ENCODE assay signal across 8 mouse cellular contexts in genomic region chr12:50648176-50648670, GRCm38 (mm10). TPM values are rescaled to one million over a fixed set of nuclear protein-coding genes. Genes with fewer than 3 reads are reported as not detected.
DNase-seq lines count a peak whose midpoint lies in the region; ATAC-seq and TF ChIP-seq lines count a peak whose summit lies in the region.

No protein-coding gene starts in this region.

- peak; percentile 46 for DNase-seq in gastrocnemius, adult 2 months
- no peak for DNase-seq in gastrocnemius, adult 8-10 months (ENCODE audit: low spot score in 2 of 2)
- peak; percentile 8 for DNase-seq in lung, postnatal 0 days (ENCODE audit: low spot score)
- no peak for DNase-seq in T-cell, adult 2 months (ENCODE audit: low spot score)
- DNase-seq in retina, embryonic 14.5 days (ENCODE audit: low spot score) = no peak

- 1% methylated on average over 16 of the region's 16 CpGs for WGBS in hindbrain, embryonic 15.5 days
- under 1% methylated on average over 16 of the region's 16 CpGs for WGBS in lung, postnatal 0 days

- no peak for TF ChIP-seq POLR2A in ES-Bruce4 (IDR thresholded peaks at IDR 0.05; ENCODE audit: insufficient read depth, low read length)
- no peak for TF ChIP-seq POLR2A in embryonic fibroblast, embryonic 13.5 days (IDR thresholded peaks at IDR 0.05; ENCODE audit: low read depth, low read length)

- TF ChIP-seq EP300 in ES-Bruce4 (IDR thresholded peaks at IDR 0.05; ENCODE audit: insufficient read depth, low read depth, low read length) = no peak
- no peak for TF ChIP-seq EP300 in lung, postnatal 0 days (IDR thresholded peaks at IDR 0.05)

- peak overlapping the region; percentile 87 for H3K4me3 ChIP-seq in gastrocnemius, adult 2 months
- peak overlapping the region; percentile 80 for H3K4me3 ChIP-seq in ES-Bruce4 (ENCODE audit: low read depth, low read length)
- peak overlapping the region; percentile 60 for H3K4me3 ChIP-seq in embryonic fibroblast, embryonic 13.5 days (ENCODE audit: insufficient read depth, low read length)
- H3K4me3 ChIP-seq in hindbrain, embryonic 15.5 days = peak overlapping the region; percentile 92
- H3K4me3 ChIP-seq in lung, postnatal 0 days (ENCODE audit: low read depth, low read length) = peak overlapping the region; percentile 76

- intact Hi-C loops in gastrocnemius, adult 2 months (cut with DNase I) = loop anchor here (5.0 kb wide), 1 partner anchor 101 kb away; no protein-coding TSS in a partner anchor

- peak overlapping the region; percentile 97 for H3K4me2 ChIP-seq in hindbrain, embryonic 15.5 days
- H3K4me2 ChIP-seq in lung, postnatal 0 days (replicated peaks; ENCODE audit: low read depth, low read length) = peak overlapping the region; percentile 85

- peak; percentile 19; the same call in 1 of the 2 replicates for ATAC-seq in hindbrain, embryonic 15.5 days (ENCODE audit: low FRiP score, low read depth)
- no peak for ATAC-seq in lung, postnatal 0 days

- no peaks in the 10 kb centered on the region for H3K9me3 ChIP-seq in ES-Bruce4 (replicated peaks; ENCODE audit: control insufficient read depth, insufficient read depth, low read length, poor library complexity, severe bottlenecking)
- H3K9me3 ChIP-seq in hindbrain, embryonic 15.5 days = no peaks in the 10 kb centered on the region
- H3K9me3 ChIP-seq in lung, postnatal 0 days (ENCODE audit: low read length) = no peaks in the 10 kb centered on the region

- peak overlapping the region; percentile 74 for H3K9ac ChIP-seq in ES-Bruce4 (ENCODE audit: low read depth, poor library complexity, severe bottlenecking)
- H3K9ac ChIP-seq in hindbrain, embryonic 15.5 days = peak overlapping the region; percentile 67
- H3K9ac ChIP-seq in lung, postnatal 0 days (replicated peaks; ENCODE audit: low read depth) = peak overlapping the region; percentile 40; the same call in 1 of the 2 replicates

- peak overlapping the region; percentile 81 for H3K27ac ChIP-seq in gastrocnemius, adult 2 months
- no peak overlapping the region for H3K27ac ChIP-seq in ES-Bruce4 (ENCODE audit: insufficient read depth, low read length)
- H3K27ac ChIP-seq in embryonic fibroblast, embryonic 13.5 days (ENCODE audit: insufficient read depth, low read length) = 0 out of 2 replicates have a peak overlapping the region, but pooled peaks have one; percentile 3
- no peak overlapping the region; the same call in 1 of the 2 replicates for H3K27ac ChIP-seq in hindbrain, embryonic 15.5 days (replicated peaks)
- no peak overlapping the region for H3K27ac ChIP-seq in lung, postnatal 0 days (ENCODE audit: low read length)

- no peaks in the 10 kb centered on the region for H3K36me3 ChIP-seq in ES-Bruce4 (ENCODE audit: control insufficient read depth, insufficient read depth, low read length, poor library complexity, severe bottlenecking)
- no peaks in the 10 kb centered on the region for H3K36me3 ChIP-seq in hindbrain, embryonic 15.5 days
- no peaks in the 10 kb centered on the region for H3K36me3 ChIP-seq in lung, postnatal 0 days (ENCODE audit: insufficient read depth, low read length)

- H3K4me1 ChIP-seq in ES-Bruce4 (ENCODE audit: control insufficient read depth, insufficient read depth, low read length) = no peaks in the 10 kb centered on the region
- H3K4me1 ChIP-seq in embryonic fibroblast, embryonic 13.5 days (ENCODE audit: control insufficient read depth, insufficient read depth, low read length) = no peaks in the 10 kb centered on the region; the same call in 1 of the 2 replicates
- peaks cover 8% of the 10 kb centered on the region for H3K4me1 ChIP-seq in hindbrain, embryonic 15.5 days (replicated peaks)
- no peaks in the 10 kb centered on the region for H3K4me1 ChIP-seq in lung, postnatal 0 days (ENCODE audit: insufficient read depth, low read depth, low read length)

- TF ChIP-seq CTCF in gastrocnemius, adult 2 months (IDR thresholded peaks at IDR 0.05) = no peak
- no peak for TF ChIP-seq CTCF in ES-Bruce4 (IDR thresholded peaks at IDR 0.05; ENCODE audit: low read depth, low read length)
- TF ChIP-seq CTCF in embryonic fibroblast, embryonic 13.5 days (IDR thresholded peaks at IDR 0.05; ENCODE audit: borderline replicate concordance, insufficient read depth, low read length) = no peak
- TF ChIP-seq CTCF in lung, postnatal 0 days (IDR thresholded peaks at IDR 0.05) = no peak

- peaks cover 6% of the 10 kb centered on the region; the same call in 1 of the 2 replicates for H3K27me3 ChIP-seq in ES-Bruce4 (ENCODE audit: control insufficient read depth, insufficient read depth, low read length, poor library complexity, severe bottlenecking)
- 0 out of 2 replicates have a peak, but pooled peaks cover 7% of the 10 kb centered on the region for H3K27me3 ChIP-seq in hindbrain, embryonic 15.5 days
- H3K27me3 ChIP-seq in lung, postnatal 0 days (replicated peaks; ENCODE audit: insufficient read depth, low read length) = no peaks in the 10 kb centered on the region

RNA-seq across cellular contexts. Expression of gene Prkd1, which starts 0.7 kb away (rescaled TPM):
- total RNA-seq in gastrocnemius, adult 2 months (2021) = 1 to 10 TPM; 2.1 to 2.6 TPM
- total RNA-seq in gastrocnemius, adult 8-10 months (2022) = 1 to 10 TPM; 1.4 to 2.8 (median 1.8) TPM
- polyA plus RNA-seq in ES-Bruce4 (2011; ENCODE audit: insufficient read depth, insufficient read length, low read depth, missing spikeins) = 3.0 and 3.4 TPM in 2 replicates
- polyA plus RNA-seq in embryonic fibroblast, embryonic 13.5 days (2011; ENCODE audit: insufficient read length, low read depth, missing spikeins) = 17.4 and 20.1 TPM in 2 replicates
- 2.2 and 2.9 TPM in 2 replicates for polyA plus RNA-seq in hindbrain, embryonic 15.5 days (2015; fragmentation: Nextera tagmentation; extraction: Ambion mirVana)
- polyA plus RNA-seq in lung, postnatal 0 days (2015; fragmentation: Nextera tagmentation; extraction: Ambion mirVana) = 4.0 and 4.9 TPM in 2 replicates

Comparison
In these comparisons a context has a peak if more than half of its experiments do, and no peak if none do; other contexts are left out.
1. DNase-seq: peak in gastrocnemius, adult 2 months (single experiment) and lung, postnatal 0 days (single experiment); none in gastrocnemius, adult 8-10 months (0 of 2), T-cell, adult 2 months (single experiment) and retina, embryonic 14.5 days (single experiment).
2. H3K27ac ChIP-seq: peak in gastrocnemius, adult 2 months (single experiment) and embryonic fibroblast, embryonic 13.5 days (single experiment); none in ES-Bruce4 (single experiment), hindbrain, embryonic 15.5 days (single experiment) and lung, postnatal 0 days (single experiment).
3. Peak in every context shown above with its lines, with median percentiles within 50 percentile points of each other: H3K4me3 ChIP-seq and H3K9ac ChIP-seq.